Mouse (Mus musculus) cerebellum, postnatal 36 days (tissue): Measurements from ENCODE around the gene H2-Ke6.

ENCODE experiments used
- DNase-seq, 2 experiments: peaks; one replicate each; pipeline ENCODE4 v3.0.0; 2021 to 2022; ENCODE audit warnings: mixed read lengths in 2 of 2

The H2-Ke6 gene

DNA sequence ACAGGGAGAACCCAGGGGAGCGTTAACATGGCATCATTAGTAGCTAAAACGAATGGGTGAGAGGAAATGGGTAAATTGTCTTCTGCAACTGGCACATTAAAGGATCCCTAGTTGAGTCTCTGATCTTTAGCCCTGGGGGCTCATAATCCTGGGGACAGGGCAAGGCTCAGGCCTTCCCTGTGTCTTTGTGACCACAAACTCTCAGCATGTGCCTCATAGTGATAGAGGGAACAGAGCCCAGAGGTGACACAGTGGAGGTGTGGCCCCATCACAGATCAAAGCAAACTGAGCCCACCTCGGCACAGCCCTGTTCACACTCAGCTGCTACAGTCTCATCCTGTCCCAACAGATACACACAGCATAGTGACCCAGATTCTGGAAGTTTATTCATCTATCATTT, 32.2 kb downstream of the H2-Ke6 start:
- DNase-seq: no peak

DNA sequence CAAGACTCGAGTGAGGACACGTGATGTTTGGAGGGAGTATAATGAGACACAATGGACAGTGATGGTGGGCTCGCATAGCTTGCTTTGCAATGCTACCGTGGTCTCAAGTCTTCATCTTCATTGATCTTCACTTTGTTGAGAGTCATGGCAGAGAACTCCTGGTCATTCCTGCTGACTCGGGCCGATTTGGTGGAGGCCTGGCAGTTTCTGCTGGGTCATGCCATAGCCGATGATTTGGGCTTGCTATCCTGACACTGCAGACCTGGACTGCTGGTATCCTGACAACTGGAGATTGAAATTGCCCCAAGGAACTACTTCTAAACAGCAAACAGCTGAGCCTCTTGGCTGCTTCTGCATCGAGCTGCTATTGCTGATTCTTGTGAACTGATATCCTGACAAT, 32.9 kb downstream of the H2-Ke6 start:
- DNase-seq: no peak

DNA sequence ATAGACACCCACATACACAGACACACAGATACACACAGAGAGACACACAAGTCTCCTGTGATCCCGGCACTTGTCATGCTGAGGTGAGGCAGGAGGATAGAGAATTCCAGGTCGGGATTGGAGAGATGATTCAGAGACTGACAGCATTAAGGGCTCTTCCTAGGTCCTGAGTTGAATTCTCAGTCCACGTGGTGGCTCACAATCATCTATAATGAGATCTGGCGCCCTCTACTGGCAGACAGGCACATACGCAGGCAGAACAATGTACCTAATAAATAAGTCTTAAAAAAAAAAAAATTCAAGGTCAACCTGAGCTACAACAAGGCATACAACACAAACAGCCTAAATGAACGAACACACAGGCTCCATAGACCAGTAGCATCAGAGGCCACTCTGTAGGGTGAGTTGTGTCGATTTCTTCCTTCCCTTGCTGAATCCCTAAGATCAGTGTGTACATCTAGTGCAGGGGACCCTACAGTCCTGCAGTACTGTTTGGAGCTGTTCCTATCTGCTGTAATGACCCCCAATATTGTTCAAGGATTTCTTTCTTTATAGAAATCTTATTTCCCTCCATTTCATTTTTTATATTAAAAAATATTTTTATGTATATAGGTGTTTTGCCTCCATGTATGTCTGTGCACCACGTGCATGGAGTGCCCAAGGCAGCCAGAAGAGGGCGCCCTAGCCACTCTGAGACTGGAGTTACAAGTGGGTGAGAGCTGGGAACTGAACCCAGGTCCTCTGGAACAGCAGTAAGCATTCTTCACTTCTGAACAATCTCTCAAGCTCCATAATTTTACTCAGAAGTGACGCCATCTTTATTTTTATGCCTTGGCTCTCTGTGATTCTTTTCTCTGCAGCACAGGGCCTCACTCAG, 35.8 kb downstream of the H2-Ke6 start:
- DNase-seq: peak; percentile 46 to 71

DNA sequence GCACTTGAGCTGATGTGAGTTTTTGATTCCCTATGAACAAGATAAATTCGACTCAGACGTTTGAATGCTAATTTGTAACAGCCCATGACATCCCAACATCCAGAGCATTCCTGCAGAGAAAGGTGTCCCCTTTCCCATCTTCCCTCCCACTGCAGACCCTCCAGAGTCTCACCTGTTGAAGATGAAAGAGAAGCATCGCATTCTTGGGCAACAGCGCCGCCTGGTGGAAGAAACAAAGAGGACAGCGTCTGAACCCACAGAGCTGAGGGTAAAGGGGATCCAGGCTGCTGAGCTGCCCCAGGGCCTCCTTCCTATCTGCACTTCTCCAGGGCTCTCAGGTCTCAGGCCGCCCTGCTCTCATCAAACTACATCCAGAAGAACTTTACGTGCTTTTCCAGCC, 45.7 kb downstream of the H2-Ke6 start:
- DNase-seq: peak; percentile 74 to 82

DNA sequence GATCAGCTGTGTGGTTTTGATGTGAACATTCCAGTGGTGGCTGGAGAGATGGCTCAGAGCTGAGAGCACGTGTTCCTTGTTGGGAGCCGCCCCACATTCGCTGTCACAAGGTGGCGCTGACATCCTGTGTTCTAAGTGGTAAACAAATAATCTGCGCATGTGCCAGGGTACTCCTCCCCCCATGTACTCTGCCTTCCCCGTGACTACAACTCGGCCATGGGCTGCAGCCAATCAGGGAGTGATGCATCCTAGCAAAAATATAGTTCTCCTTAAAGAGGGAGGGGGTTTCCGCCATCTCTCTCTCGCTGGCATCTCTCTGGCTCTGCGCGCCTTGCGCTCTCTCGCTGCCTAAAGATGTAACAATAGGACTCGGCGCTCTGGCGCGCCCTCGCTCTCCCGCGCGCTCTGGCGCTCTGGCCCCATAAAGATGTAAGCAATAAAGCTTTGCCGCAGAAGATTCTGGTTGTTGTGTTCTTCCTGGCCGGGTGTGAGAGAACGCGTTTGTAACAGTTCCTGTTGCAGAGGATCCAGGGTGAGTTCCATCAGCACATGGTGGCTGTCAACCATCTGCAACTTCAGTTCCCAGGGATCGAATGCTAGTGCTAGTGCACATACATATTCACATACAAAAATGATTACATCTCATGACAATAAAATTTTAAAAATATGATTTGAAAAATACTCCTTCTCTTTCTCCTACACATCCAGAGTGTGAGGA, 46.5 kb downstream of the H2-Ke6 start:
- peak; percentile 87 to 88 for DNase-seq

DNA sequence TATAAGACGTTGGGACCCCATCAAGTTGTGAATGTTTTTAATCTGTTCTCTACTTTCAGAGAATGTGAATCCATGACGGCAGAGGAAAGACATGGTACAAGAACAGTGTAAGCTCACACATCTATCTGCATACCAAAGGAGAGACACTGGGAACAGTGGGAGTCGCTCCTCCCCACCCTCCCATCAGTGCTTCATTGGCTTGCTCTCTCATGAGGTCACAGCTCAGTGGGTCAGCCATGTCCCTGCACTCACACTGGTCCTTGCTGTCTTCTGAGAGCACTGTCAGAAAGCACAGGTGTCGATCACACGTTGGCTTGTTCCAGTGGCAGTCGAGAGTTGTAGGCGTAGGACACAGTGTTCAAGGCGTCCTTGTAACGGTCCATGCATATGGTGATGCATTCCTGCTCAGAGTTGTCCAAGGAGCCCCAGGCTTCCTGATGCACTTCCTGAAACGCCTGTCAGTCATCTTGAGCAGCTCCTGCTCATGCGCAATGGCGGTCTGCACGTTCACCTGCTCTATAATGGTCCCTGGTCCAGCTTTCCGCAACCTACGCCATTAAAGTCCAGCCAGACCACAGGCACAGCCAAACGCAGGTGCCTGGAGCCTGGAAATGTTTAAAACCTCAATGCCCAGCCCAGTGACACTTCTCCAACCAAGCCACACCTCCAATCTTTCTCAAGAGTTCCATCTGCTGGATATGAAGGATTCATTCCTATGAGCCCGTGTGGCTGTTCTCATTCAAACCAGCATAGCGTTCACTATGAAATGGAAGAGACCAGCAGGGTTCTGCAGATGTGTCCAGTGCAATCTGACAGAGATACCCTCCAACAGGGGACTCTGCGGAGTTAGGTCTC, 47.5 kb downstream of the H2-Ke6 start:
- DNase-seq: no peak

DNA sequence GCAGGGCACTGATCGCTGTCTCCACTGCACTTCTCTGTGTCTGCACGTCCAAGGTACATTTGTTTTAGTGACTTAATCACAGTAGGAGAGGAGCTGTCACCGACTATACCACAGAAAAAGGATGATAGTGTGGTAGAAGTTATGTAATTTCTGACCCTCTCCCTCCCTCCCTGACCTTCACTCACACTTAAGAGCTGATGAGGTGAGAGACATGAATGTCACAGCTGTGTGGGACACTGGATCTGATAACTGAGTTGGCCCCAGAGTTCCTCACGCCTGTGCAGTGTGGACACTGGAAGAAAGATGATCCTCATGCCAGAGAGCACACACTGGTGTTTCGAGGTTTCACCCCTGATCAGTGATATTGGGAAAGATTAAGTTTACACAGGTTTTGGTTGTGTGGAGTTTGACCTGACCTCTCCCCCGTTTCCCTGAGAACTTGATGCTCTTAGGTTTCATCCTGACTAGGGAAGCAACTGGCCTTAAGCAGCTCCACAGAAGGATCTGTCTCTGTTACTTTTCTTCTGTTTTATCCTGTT, 48.3 kb downstream of the H2-Ke6 start:
- DNase-seq: no peak

DNA sequence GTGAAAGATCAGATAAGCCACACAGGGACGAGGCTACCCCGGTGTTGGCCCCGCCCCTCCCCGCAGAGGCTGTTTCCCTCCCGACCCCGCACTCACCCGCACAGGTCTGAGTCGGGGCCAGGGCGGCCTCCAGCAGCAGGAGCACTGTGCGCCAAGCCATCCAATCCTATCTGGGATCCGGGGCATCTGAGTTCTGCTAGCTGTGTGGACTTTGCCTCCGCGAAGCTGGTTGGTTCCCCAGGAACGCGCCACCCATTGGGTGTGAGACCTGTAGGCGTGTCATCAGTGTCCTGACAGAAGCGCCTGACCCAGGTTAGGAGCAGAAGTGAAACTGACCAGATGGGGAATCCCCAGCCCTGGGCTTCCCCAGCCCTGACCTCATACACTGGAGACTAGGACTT, 49.2 kb downstream of the H2-Ke6 start:
- DNase-seq: peak; percentile 72 to 81

DNA sequence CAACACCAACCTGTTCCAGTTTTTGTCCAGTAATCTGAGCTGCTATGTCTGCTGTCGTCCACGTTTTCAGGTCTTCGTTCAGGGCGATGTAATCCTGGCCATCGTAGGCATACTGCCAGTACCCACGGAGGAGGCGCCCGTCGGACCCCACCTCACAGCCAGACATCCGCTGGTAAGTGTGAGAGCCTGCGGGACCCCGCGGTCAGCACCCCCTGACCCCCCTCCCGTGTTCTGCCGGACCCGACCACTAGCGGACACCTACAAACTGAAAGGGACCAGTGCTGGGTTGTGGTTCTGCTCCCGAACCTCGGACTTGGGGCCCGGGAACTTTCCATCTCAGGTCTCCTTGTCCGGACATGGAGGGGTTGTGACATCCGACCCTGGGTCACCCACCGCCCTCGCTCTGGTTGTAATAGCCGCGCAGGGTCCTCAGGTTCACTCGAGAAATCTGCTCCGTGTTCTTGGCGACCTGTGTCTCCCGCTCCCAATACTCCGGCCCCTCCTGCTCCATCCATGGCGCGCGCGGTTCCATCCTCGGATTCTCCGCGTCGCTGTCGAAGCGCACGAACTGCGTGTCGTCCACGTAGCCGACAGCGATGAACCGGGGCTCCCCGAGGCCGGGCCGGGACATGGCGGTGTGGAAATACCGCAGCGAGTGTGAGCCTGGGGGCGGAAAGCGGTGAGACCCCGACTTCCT, 49.9 kb downstream of the H2-Ke6 start:
- peak in 1 of 2 experiments; percentile 16 for DNase-seq
